In the genomic region with DNA sequence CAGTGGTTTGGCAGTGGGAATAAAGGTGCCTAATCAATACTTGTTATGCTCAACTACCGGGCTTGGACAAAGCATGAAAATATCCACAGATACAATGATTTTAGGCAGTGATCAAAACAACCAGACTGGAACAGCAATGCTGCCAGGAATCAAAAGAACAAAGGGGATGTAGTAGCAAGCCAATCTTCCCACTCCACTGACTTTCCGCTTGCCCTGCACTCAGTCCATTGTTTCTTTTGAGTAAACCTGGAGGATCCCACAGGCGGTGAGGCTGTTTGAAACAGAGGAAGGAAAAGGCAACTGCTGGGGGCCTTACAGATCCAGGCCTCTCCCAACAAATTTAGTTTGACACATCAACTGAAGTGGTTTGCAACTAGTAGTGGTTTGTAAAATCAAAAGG, we compare ENCODE assay signal across 9 mouse cellular contexts. TPM values are rescaled to one million over a fixed set of nuclear protein-coding genes. Genes with fewer than 3 reads are reported as not detected.
DNase-seq lines count a peak whose midpoint lies in the region; ATAC-seq lines count a peak whose summit lies in the region.
"Had no signal": no experiment of that assay in that cellular context is flagged by ENCODE, and none has a peak within 500 bp of the region (broad histone marks: within the 10 kb centered on the region; RNA-seq: fewer than 3 reads in every experiment).

No protein-coding gene starts in this region.

- H3K27me3 ChIP-seq in neural tube, embryonic 15.5 days (replicated peaks) = no peaks in the 10 kb centered on the region
- H3K27me3 ChIP-seq in forebrain, embryonic 14.5 days (replicated peaks; ENCODE audit: control insufficient read depth, insufficient read depth, low read length) = no peaks in the 10 kb centered on the region

- H3K9ac ChIP-seq in neural tube, embryonic 15.5 days (replicated peaks) = no peak overlapping the region
- no peak overlapping the region for H3K9ac ChIP-seq in forebrain, embryonic 14.5 days (ENCODE audit: low read length)

- 0 out of 2 replicates have a peak overlapping the region, but pooled peaks have one; percentile 33 for H3K27ac ChIP-seq in neural tube, embryonic 15.5 days (replicated peaks)
- H3K27ac ChIP-seq in forebrain, embryonic 14.5 days (ENCODE audit: low read depth, low read length) = no peak overlapping the region

- H3K4me3 ChIP-seq in neural tube, embryonic 15.5 days (replicated peaks) = no peak overlapping the region
- no peak overlapping the region for H3K4me3 ChIP-seq in forebrain, embryonic 14.5 days (ENCODE audit: low read depth, low read length)

- no peak for ATAC-seq in neural tube, embryonic 15.5 days (ENCODE audit: low FRiP score)
- ATAC-seq in forebrain, embryonic 14.5 days = no peak

- no peaks in the 10 kb centered on the region for H3K36me3 ChIP-seq in neural tube, embryonic 15.5 days
- H3K36me3 ChIP-seq in forebrain, embryonic 14.5 days (ENCODE audit: control insufficient read depth, insufficient read depth, low read length) = no peaks in the 10 kb centered on the region

- DNase-seq in neural tube, embryonic 10.5 days (ENCODE audit: extremely low spot score, low spot score) = no peak
- DNase-seq in embryo, embryonic 9.5 days (ENCODE audit: extremely low spot score) = peak; percentile 19
- DNase-seq in heart, postnatal 4 days = peak; percentile 14
- peak; percentile 28 for DNase-seq in retina, postnatal 1 day
- DNase-seq in T-cell, adult 2 months (ENCODE audit: low spot score) = no peak
- DNase-seq in forebrain, embryonic 14.5 days (ENCODE audit: low spot score) = no peak
- DNase-seq: cerebellum, postnatal 14 days; kidney, adult 18-20 months had no signal

- WGBS in neural tube, embryonic 15.5 days = 20% methylated on average over 3 of the region's 3 CpGs
- 6% methylated on average over 3 of the region's 3 CpGs for WGBS in forebrain, embryonic 14.5 days

- no peaks in the 10 kb centered on the region for H3K4me1 ChIP-seq in neural tube, embryonic 15.5 days
- H3K4me1 ChIP-seq in forebrain, embryonic 14.5 days (ENCODE audit: control insufficient read depth, insufficient read depth, low read length) = no peaks in the 10 kb centered on the region

- H3K4me2 ChIP-seq in neural tube, embryonic 15.5 days = no peak overlapping the region
- H3K4me2 ChIP-seq in forebrain, embryonic 14.5 days (ENCODE audit: low read length) = no peak overlapping the region

- no peaks in the 10 kb centered on the region for H3K9me3 ChIP-seq in neural tube, embryonic 15.5 days (replicated peaks)
- no peaks in the 10 kb centered on the region for H3K9me3 ChIP-seq in forebrain, embryonic 14.5 days (replicated peaks; ENCODE audit: control insufficient read depth, low read length)

RNA-seq across cellular contexts. Expression of a gene that starts 51.6 kb away (rescaled TPM):
- 35.5 and 44.8 TPM in 2 replicates for polyA plus RNA-seq in neural tube, embryonic 15.5 days (2015; fragmentation: Nextera tagmentation; extraction: Ambion mirVana)
- 1 to 10 TPM; 1.4 to 1.8 TPM for total RNA-seq in heart, postnatal 4 days (2021)
- polyA plus RNA-seq in forebrain, embryonic 14.5 days (2014; fragmentation: Nextera tagmentation; extraction: Ambion mirVana) = 31.4 and 37.5 TPM in 2 replicates

Comparison
In these comparisons a context has a peak if more than half of its experiments do, and no peak if none do; other contexts are left out.
1. DNase-seq: peak in embryo, embryonic 9.5 days (single experiment), heart, postnatal 4 days (single experiment) and retina, postnatal 1 day (single experiment); none in neural tube, embryonic 10.5 days (single experiment), T-cell, adult 2 months (single experiment) and forebrain, embryonic 14.5 days (single experiment).